Mouse (Mus musculus): ENCODE measurements at regions not wholly inside any gene's neighbourhood (a gene's known extent, or its start where the extent isn't known, plus 50 kb on each side); places are given as distances from the start of the nearest gene placed in this dataset.

DNA sequence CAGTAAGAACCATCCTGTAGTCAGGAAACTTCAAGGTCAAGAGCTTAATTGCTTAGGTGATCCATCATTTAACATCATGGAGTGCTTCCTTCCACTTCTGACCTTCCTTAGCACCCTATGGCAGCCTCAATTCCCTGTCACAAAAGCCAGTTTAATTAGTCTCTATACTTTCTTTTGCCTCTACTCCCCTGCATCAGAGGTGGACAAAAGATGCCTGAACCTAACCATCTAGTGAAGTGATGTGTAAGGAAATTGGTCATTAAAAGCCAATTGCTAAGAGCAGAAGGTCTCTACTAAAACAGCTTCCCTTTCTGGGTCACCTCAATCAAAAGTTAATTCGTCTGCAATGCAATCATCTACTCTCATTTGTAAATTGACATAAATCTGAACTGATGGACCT, 234.3 kb upstream of the Fbxl7 start:
- no peak for DNase-seq (ENCODE audit: low read depth, low spot score)

DNA sequence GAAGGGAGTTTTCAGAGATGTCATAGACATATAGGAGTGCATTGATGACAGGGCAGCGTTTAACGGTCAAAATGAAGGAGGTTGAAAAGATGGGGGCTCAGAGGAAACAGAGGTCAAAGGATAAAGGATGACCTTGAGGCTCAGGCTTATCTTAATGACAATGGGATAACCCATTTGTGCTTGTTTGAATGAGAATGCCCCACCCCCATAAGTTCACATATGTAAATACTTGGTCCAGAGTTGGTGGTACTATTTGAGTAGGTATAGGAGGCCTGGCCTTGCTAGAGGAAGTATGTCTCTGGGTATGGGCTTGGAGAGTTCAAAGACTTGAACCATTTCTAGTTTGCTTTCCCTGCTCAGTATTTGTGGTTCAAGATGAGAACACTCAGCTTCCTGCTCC, 237.4 kb upstream of the Fbxl7 start:
- no peak for DNase-seq (ENCODE audit: low read depth, low spot score)

DNA sequence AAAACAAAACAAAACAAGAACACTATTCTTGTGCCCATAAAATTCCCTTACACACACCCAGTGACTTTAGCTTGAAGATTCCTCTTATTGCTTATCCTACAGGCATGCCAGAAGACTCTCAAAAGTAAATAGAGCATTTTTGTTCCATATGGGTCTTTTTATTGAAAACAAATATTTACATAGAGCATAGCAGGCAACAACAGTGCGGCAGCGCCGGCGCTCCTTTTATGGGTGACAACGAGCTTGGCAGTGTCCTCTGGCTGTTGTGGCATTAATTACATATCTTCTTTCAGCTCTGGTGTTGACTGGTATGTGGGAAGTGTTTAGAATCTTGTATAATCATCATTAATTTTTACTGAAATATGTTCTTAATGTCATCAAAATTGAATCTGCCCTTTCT, 242.2 kb upstream of the Fbxl7 start:
- DNase-seq (ENCODE audit: low read depth, low spot score), result no peak

DNA sequence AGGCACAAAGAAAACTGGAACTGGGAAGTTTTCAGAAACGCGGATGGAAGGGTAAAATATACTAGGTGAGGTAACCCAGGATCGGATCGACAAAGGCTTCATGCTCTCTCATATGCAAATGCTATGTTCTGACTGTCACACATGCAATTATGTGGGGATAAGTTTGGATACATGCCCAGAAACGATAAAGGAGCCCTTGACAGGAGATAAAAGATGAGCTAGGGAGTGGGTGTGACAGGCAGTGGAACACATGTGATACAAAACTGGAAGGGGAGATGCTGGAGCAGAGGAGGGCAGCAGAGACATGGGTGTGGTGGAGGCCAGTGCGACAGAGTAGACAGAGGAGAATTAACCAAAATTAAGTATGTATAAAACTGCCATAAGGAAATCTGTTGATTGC, 250.5 kb upstream of the Fbxl7 start:
- DNase-seq (ENCODE audit: low read depth, low spot score), result no peak

DNA sequence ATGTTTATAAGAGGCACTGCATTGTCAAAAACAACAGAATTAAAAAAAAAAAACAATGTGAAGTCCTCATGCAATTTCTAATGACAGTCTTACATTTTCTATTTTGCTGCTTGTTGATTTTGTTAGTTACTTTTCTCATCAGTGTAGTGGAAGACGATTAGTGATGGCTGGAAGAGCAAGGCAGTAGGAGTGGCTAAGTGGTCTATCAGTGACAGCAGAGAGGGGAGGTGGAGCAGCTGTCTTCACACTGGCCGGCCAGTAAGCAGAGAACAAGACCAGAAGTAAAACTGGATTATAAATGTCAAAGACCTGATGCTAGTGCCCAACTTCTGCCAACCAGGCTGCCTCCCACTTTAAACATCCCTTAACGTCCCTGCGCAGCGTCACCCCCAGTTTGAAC, 265.6 kb upstream of the Fbxl7 start:
- no peak for DNase-seq (ENCODE audit: low read depth, low spot score)

DNA sequence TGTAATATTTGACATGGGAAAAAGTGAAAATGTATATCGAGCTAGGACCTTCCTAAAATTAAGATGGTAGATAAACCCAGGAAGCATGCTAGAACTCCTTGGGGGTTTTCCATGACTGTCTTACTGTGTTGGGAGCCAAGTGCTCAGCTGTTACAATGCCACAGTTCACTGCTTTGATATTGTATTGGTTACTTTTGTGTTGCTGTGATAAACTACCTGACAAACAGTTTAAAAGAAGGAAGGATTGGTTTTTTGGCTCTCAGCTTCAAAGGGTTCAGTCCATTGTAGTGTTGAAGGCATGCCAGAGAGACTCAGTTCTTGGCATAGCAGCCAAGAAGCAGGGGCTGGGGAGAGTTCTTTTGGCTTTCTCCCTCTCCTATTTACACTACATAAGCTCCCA, 272.1 kb upstream of the Fbxl7 start:
- no peak for DNase-seq (ENCODE audit: low read depth, low spot score)

DNA sequence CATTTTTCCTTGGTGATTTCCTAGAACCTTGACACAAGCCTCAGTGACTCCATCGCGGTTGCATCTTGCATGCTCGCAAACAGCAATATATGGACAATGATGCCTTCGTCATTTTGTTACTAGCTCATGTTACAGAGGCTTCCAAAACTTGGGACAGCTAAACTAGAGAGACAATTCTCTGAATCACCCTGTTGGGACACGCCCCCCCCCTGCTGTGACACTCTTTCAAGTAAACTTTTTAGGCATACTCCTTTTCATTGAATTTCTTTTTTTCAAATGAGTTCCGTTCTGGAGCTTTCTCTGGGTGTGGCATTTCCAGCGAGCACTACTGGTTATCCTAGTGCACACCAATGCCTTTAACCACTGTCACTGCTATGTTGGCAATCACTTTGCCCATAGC, 274.5 kb upstream of the Fbxl7 start:
- DNase-seq (ENCODE audit: low read depth, low spot score), result no peak

DNA sequence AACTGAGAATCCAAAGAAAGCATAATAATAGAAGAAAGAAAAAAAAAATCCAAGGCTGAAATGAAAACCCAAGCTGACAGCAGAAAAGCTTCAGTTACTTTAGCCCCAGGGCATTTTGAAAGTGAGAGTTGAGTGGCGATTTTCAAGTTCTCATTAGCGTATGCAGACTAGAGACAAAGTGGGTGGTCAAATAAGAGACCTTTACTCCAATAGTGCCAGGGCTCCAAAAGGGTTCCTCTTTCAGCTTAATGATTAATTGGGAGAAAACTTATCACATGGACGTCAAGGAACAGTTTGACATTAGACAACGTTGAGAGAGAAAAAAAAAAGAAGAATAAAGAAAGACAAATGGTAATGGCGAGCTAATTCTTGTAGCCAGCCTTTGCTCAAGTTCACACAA, 278.1 kb upstream of the Fbxl7 start:
- no peak for DNase-seq (ENCODE audit: low read depth, low spot score)

DNA sequence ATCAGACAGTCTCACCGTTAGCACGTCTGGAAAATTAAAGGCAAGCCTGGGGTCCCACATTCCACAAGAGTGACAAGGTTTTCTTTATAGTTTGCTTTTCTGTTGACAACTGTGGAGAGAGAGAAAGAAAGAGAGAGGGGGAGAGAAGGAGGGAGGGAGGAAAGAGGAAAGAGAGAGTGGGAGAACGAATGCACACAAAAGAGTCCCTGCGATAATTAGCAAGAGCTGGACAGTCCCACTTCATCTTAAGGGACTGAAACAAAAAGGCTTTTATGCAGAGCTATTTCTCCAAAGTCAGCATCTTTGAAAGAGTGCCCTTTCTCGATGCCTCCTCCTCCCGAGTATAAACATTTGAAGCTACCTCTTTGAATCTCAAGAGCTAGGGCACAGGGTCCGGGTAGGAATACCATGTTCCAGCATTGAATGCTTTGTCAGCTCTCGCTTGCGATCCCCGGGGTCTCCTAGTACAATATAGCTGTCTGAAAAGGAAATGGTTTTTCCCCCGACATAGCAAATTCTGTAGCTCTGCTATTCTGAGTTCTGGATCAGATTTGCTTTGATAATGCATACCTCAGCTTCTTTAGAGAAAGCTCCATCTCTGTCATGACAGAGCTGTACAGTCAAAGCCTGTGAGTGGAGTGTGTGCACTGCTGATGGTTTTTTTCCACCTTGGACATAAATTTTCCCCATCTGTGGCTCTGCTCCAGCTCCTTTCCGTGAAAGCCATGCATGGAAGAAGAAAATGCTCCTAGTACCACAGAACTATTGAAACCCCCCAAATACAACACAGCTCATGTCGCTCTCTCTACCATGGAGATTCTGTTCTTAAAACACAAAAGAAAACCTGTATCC, 282.9 kb upstream of the Fbxl7 start:
- DNase-seq (ENCODE audit: low read depth, low spot score), result no peak

DNA sequence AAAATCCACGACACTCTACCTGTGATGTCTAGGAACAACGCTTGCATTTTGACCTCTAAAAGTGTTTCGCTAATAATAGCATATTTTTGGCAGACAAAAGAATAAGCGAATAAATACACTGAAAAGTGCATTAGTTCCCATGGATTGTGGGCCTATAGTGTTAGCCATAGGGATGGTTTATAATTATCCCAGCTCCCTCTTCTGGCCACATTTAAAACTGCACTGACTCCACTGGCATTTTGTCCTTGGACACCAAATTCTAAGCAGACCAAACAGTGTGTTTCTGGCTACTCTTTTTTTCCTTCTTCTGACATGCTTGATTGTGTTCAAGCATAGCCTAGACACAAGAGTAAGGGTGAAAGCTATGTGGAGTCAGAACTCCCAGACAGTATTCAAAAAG, 276.8 kb upstream of the Ank start:
- peak; percentile 28 for DNase-seq (ENCODE audit: low read depth, low spot score)

DNA sequence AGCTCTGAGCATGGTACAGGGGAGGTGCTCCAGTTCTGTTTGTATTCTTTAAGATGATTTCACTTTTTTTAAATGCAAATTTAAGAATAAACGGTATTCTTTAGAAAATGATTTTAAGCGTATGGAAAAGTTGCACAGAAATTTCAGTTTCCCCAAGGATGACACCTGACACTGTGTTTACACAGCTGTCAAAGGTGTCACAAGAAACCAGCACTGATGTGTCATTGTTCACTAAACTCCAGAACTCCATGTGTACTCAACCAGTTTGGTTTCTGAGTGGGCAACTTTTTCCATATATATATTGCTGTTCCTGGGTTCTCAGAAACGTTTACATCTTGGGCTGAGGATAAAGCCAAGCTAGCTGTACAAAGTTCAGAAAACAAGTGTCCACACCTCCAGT, 265.0 kb upstream of the Ank start:
- DNase-seq (ENCODE audit: low read depth, low spot score), result no peak

DNA sequence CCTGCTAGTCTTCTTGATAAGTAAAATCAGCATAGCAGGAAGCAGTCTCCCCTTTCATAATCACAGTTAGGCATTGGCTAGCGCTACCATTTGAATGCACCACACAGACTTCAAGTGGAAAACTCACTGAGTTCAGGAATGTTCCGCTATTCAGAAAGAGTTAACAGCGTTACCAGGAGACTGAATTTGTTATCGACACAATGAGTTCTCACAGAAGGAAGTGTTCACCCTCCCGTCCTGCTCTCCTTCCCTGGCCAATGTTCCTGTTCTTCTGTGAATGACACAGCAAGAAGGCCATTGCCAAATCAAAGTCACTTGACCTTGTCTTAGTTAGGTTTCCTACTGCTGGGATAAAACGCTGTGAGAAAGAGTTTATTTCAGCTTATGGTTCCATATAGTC, 261.6 kb upstream of the Ank start:
- DNase-seq (ENCODE audit: low read depth, low spot score), result no peak

DNA sequence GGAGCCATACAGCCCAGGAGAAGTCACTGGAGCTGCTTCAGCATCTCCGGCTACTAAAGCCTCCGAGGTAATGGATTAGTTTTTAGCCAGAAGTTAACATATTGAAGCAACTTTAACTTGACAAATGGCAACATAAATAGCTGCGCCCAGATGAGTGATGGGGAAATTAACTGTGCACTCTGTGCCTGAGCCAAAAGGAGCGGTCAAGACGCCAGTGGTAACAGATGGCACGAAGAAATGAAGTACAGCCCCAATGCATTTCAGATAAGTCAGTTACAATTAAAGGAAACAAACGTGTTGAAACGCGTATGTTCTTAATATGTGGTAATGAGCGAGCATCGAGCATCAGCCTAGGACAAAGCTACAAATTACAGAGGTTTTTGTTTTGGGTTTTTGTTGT, 259.0 kb upstream of the Ank start:
- no peak for DNase-seq (ENCODE audit: low read depth, low spot score)

DNA sequence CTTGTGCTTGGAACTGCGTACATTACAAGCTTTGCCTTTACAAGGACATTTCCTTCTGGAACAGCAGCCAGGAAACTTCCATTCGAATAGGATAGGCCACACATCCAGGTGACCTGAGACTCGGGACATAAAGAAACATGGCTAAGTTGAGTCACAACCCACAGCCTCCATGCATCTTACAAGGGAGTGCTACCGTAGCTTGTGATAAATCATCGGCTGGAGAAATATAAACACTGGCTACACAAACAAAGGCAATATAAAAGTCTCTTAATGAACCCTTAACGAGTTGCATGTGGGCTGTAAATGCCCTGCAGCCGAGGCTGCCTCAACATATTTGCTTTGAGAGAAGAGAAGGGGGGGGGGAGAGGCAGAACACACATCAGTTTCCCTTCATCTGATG, 250.1 kb upstream of the Ank start:
- DNase-seq (ENCODE audit: low read depth, low spot score), result no peak

DNA sequence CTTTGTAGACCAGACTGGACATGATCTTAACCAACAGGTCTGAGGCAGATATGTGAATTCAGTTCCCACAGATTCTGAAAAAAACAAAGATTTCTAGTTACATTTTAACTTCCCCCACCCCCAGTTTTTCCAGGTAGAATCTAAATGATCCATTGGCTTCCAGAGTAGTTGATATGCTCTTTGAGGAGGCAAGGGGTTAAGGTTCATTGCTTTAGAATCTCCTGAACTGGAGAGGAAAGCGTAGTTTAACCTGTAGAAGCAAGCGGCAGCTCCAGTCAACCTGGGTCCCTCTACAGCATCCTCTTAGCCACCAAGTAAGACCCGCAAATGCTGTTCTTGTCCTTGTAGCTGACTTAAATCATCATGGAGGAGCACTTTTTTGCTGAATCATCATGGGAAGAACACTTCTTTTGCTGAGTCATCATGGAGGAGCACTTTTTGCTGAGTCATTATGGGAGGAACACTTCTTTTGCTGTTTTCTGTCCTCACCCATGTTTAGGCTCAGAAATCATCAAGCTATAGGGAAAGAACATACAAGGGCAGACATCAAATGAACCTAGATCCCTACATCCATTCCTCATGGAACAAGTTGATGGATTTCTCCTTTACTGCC, 247.2 kb upstream of the Ank start:
- DNase-seq (ENCODE audit: low read depth, low spot score), result no peak

DNA sequence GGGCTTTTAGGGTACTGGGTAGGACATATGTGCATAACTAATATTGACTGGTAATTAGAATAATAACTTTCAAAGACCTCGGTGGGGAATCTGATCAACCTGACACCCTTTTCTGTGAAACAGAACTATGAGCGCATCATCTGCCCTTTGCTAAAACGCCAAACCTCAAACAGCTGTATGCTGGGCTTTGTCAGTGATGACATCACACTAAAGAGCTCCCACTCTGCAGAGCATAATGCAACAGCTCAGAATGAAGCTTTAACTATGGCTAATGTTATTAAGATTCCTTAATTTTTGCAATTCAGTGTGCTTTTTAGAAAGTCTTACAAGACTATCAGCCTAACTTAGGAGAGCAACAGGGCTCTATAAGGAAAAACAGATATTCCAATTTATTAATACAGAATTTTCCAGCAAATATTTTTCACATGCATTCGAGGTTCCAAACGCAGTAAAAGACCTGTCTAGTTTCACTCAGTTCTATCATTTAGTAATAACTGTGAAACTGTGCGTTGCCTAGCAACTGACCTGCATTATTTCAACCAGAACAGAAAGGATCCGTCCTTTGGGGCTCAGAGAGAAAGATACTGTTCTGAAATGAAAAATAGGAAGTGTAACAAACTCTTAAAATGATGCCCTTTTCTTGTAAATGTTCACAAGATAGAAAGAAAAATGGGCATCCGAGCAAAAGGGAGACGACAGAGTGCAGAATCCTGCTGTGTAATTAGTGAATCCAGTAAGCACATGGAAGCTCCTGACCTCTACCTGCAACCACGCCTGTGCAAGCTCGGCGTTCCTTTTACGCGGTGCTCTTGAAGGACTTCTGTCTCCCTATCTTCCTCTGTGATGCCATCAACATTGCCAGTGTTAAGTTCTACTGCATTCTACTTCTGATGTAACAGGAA, 242.6 kb upstream of the Ank start:
- no peak for DNase-seq (ENCODE audit: low read depth, low spot score)

DNA sequence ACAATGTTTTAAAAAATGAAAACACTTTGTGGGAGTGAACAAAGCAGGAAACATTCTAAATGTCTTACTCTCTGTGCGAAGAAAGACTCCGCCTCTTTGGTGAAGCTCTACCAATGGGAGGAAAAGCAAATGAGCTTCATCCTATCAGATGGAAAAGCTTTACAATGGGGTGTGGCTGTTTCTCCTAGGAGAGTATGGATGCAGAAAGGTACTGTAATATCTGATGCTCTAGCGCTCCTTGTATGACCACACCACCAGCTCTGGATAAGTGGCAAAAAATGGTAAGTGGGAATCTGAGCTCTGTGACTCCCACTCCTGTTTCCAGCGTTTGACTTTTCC, 242.0 kb upstream of the Ank start:
- DNase-seq (ENCODE audit: low read depth, low spot score), result no peak

DNA sequence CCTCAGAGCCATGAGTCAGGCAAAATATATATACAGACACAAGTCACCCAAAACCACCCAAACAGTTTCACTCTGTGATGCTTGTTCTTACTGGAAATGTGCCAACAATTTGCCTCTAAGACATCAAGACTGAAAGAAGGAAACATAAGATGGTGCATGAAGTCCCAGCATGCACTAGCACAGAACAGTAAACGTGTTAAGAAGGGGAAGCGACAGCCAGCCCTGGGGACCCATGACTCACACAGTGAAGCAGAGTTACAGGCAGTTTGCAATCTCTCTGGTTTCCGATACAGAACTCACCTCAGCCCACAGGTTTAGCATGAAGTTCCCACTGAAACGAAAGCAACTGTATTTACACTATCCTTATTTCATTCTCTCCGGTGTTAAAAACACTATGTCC, 233.7 kb upstream of the Ank start:
- no peak for DNase-seq (ENCODE audit: low read depth, low spot score)

DNA sequence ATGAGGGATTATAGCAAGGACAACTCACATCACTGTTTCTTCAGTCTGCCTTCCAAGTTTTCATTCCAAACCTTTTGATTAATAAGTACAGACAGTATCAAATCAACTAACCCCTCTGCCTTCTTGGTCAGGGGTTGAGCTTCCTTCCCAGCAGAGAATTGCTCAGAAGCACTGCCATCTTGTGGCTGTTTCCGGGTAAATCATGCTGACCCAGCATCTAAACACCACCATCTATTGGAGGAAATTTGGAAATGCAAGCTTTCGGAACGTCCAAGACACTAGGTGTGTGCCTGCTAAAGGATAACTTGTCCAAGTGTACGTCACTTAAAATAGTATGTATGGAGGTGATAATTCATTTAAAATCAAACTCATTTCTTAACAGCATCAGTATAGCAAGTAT, 231.7 kb upstream of the Ank start:
- peak; percentile 46 for DNase-seq (ENCODE audit: low read depth, low spot score)

DNA sequence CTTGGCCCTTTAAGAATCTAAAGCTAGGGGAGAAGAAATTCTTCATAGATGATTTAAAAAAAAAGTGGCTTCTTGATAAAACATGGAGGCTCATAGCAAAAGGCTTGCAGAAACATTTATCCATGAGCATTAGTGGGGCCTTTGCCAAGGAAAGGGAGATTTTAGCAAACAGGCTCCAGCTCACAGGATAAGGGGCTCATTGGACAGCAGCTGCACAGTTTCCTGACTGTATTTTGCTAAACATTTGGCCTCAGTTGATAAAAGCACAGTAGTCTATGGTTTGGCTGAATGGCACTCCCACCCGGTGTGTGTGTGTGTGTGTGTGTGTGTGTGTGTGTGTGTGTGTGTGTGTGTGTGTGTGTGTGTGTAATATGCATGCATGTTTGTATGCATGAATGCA, 228.2 kb upstream of the Ank start:
- DNase-seq (ENCODE audit: low read depth, low spot score), result no peak

DNA sequence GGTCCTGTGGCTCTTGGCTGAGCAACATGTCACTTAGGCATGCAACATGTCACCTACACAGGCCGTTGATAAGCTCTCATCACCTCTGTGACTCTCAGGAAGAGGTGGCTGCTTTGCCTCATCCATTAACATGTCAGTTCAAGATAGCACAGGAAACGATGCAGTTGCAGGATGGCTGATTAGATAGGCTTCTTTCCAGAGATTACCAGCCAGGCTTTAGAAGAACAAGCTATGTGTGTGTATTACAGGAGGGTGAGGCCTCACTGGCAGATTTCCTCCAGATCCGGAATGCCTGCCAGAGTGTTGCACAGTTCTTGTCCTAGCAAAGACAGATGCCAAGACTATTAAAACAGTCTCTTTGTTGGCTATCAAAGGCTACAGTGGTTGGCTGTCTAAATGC, 220.2 kb upstream of the Ank start:
- no peak for DNase-seq (ENCODE audit: low read depth, low spot score)

DNA sequence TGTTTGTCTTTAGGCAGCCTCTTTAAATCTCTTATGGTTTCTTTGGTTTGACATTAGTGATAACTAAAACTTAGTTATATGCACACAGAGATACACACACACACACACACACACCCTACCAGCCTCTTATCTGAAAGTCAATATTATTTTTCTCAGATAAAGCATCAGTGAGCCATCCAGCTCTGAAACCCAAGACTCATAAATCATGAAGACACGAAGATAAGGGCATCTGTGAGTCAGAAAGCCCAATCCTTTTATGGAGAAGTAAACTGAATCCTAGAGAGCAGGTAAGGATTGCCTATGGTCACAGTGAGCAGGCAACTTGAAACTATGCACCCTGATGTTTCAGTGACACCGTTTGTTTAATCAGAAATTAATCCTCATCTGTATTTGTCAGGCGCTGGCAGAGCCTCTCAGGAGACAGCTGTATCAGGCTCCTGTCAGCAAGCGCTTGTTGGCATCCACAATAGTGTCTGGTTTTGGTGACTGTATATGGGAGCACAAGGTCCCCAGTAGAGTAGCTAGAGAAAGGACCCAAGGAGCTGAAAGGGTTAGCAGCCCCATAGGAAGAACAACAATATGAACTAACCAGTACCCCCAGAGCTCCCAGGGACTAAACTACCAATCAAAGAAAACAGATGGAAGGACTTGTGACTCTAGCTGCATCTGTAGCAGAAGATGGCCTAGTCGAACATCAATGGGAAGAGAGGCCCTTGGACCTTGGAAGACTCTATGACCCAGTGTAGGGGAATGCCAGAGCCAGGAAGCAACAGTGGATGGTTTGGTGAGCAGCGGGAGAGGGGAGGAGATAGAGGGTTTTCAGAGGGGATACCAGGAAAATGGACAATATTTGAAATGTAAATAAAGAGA, 207.3 kb upstream of the Ank start:
- no peak for DNase-seq (ENCODE audit: low read depth, low spot score)

Data from retina, postnatal 7 days (tissue).